17 mouse cellular contexts compared by ENCODE assay signal in genomic region chr13:82903637-82904036, GRCm38 (mm10).
"Had no signal": no experiment of that assay in that cellular context is flagged by ENCODE, and none has a peak within 500 bp of the region (broad histone marks: within the 10 kb centered on the region; RNA-seq: fewer than 3 reads in every experiment).

No protein-coding gene starts in this region.

- H3K27ac ChIP-seq: lung, embryonic 15.5 days; macrophage; midbrain, embryonic 12.5 days; neural tube, embryonic 12.5 days; stomach, embryonic 15.5 days; stomach, postnatal 0 days had no signal

- DNase-seq: liver, postnatal 0 days; lung, adult 2 months; lung, postnatal 14 days; lung, postnatal 36 days; midbrain, embryonic 14.5 days; right cerebral cortex, postnatal 14 days; thymus, adult 2 months; thymus, postnatal 25 days; thymus, postnatal 4 days had no signal

- ATAC-seq: liver, postnatal 0 days; lung, postnatal 0 days had no signal

- H3K9ac ChIP-seq: liver, postnatal 0 days; lung, embryonic 15.5 days; midbrain, embryonic 12.5 days; neural tube, embryonic 12.5 days; stomach, embryonic 15.5 days had no signal

- H3K4me1 ChIP-seq: lung, embryonic 15.5 days; neural tube, embryonic 12.5 days; stomach, embryonic 15.5 days had no signal

- H3K27me3 ChIP-seq: lung, embryonic 15.5 days; megakaryocyte, embryonic 14.5 days; midbrain, embryonic 12.5 days; neural tube, embryonic 12.5 days; stomach, embryonic 15.5 days had no signal

- H3K4me2 ChIP-seq: lung, embryonic 15.5 days; midbrain, embryonic 12.5 days; neural tube, embryonic 12.5 days; stomach, embryonic 15.5 days had no signal

- H3K4me3 ChIP-seq: lung, embryonic 15.5 days; megakaryocyte, embryonic 14.5 days; midbrain, embryonic 12.5 days; neural tube, embryonic 12.5 days; stomach, embryonic 15.5 days had no signal

- H3K36me3 ChIP-seq: lung, embryonic 15.5 days; midbrain, embryonic 12.5 days; neural tube, embryonic 12.5 days; stomach, embryonic 15.5 days had no signal

- H3K9me3 ChIP-seq: lung, embryonic 15.5 days; megakaryocyte, embryonic 14.5 days; midbrain, embryonic 12.5 days; neural tube, embryonic 12.5 days; stomach, embryonic 15.5 days had no signal
